Mouse (Mus musculus) layer of hippocampus, adult 11-12 months (tissue): ENCODE results near the gene Tas2r144.
A peak's percentile ranks its signal among the peaks of the same experiment; 100 is the strongest.

Experiments
- DNase-seq: peaks from one replicate; pipeline ENCODE4 v3.0.0; 2022; ENCODE audit warnings: low spot score

Tas2r144 gene

DNA sequence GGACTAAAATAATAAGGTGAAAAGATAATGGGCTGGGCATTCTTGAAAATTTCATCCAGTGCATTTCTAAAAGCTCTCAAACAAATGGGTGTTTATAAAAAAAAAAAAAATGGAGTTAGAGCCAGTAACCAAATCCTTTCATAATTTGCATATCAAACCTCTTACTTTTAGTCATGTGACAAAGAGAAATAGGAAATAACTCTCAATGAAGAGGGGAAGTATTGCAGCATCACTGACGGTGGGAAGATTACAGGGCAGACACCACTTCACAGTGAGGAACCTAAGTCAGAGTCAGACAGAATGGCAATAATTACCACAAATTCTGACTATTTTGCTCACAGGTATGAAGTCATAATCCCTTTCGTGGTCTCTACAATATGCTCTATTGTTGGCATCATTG is at the start of gene Tas2r144:
TSS of gene Tas2r144 (plus strand) at position 301 of the 400 bp plus-strand sequence.
- no peak for DNase-seq

GRCm38 (mm10) chr6:42182462-42182861 is 32.7 kb upstream of the Tas2r144 start:
- DNase-seq, result peak; percentile 20

- no peak for DNase-seq
Measured at GRCm38 (mm10) chr6:42186230-42186629, 28.9 kb upstream of the Tas2r144 start.

DNA sequence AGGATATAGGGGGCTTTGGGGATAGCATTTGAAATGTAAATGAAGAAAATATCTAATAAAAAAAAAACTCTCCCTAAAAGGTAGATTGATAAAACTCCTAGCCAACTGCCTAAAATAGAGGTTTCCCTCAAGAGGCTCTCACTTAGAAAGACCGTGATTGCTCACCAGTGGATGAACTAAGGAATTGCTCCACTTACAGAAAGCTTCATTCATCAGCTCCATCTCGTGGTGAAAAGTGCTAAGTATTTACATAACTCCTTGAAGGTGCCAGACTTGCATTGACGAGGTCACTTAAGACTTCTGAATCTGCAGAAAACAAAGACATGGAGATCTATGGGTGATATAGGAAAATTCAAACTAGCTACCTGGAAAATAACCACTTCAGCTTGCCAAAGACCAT is 17.4 kb upstream of the Tas2r144 start:
- peak; percentile 54 for DNase-seq

DNA sequence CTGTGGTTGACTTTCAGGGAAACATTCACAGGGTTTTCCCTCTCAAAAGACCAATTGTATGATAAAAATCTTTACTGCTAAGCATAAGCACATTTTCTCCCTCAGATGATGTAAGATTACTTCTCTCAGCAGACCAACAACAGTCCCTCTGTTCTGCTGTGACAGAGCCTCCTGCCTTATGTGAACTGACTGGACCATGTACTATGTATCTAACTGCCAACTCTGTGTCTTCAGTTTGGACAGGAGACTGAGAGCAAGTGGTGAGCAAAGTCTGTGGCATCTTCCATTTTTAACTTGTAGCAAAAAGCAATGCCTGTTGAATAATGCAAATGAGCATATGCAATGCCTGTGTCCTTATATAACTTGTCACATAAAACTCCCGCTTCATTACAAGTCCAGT is 15.6 kb upstream of the Tas2r144 start:
- DNase-seq, result no peak

DNA sequence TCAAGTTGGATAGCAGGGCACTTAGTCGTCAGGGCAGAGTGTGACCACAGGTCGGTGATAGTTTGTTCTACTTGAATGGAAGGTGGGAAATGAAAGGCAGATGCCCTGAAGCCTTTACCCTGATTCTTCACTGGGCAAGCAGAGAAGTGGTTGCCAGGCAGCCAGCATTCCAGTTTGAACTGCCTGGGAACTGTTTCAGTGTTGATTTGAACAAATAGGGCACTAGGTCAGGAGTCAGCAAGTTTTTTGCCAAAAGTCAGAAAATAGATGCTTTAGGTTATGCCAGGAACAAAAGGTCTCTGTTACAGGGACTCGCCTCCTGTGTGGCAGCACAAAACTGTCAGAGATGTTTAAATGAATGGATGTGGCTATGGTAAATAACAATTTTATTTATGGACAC is 7.2 kb downstream of the Tas2r144 start:
- DNase-seq, result no peak

GRCm38 (mm10) chr6:42225046-42225445 is 9.9 kb downstream of the Tas2r144 start:
- no peak for DNase-seq

DNA sequence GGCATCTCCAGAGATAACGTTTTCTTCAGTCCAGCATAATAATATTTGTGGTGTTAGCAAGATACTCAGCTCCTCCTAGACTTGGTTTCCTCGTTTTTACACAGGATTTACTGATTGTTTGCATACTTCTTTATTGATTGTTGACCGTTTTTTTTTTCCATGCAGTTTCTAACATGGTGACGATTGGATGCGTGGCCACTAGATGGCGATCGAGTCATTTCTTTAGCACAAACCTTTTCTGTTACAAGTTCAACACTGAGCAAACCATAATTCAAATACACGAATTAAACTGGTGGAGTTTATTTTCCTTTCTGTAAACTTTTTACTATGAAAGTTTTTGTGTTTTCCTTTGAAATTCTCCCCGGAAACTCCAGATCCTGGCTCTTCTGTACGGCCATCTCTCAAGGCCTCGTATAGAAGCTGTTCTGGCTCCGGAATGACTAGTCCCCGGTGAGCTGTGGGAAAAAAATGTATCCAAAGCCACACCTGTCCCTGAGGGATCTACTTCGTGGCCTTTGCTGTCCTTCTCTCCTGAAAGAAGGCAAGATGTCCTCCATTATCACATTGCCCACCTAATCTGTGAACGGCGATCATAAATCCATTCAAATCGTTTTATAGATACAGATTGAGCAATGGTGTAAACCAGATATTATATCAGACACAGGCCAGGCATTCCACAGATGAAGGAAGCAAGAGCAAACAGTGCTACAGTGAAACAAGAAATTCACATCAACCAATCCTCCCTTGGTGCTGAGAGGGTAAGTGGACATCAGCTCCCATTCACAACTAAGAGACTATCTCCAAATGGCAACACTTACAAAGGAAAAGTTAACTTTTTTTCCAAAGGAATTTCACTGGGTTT is 12.3 kb downstream of the Tas2r144 start:
- peak; percentile 73 for DNase-seq

GRCm38 (mm10) chr6:42229610-42230009 is 14.5 kb downstream of the Tas2r144 start:
- no peak for DNase-seq

DNA sequence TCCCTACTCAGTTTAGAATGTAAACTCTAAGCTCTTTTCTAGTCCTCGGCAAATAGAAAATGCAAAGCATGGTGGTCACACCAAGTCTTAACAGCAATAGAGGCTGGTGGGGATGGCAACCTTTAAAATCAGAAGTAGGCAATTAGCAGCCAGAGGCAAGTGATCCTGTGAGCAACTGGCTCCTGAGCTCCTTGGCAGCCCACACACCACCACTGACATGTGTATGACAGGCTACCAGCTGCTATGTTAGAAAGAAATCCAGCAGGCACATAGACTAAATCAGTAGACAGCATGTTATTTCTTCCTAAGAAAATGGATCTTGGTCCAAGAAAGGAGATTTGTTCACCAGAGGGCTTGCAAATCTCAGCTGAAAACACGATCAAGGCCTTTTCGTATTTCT is 16.1 kb downstream of the Tas2r144 start:
- peak; percentile 21 for DNase-seq

- no peak for DNase-seq
Measured at GRCm38 (mm10) chr6:42237276-42237805, 22.2 kb downstream of the Tas2r144 start.

GRCm38 (mm10) chr6:42241311-42242045 is 26.4 kb downstream of the Tas2r144 start:
- DNase-seq, result no peak

DNA sequence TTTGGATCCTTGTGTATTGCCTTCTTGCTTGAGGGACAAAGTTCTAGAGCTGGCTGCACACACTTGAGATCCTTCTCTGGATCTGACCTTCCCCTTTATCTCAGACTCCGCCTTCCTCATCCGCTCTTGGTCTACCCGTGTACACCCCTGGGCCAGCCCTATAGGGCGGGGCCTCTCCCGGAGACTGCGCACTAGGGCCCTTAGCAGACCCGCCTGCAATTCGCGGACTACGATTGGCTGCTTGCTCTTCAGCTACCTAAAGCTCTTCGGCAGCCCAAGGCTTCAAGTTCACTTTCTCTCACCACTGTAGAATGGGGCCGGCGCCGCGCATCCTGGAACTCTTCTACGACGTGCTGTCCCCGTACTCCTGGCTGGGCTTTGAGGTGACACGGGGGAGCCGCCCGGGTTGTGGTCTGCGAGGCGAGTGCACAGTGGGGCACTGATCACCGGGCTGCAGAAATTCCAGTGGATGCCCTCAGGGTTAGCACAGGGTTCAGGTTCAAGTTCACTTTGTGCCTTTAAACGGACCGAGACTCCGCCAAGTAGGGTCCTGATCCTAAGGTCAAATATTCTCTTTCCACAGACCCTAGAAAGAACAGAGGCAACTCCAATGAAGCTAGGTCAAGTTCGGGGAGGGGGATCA is 30.7 kb downstream of the Tas2r144 start, which contains the start of gene Gstk1:
TSS of gene Gstk1 (plus strand) at position 225 of the 643 bp plus-strand sequence.
- DNase-seq, result peak; percentile 68

DNA sequence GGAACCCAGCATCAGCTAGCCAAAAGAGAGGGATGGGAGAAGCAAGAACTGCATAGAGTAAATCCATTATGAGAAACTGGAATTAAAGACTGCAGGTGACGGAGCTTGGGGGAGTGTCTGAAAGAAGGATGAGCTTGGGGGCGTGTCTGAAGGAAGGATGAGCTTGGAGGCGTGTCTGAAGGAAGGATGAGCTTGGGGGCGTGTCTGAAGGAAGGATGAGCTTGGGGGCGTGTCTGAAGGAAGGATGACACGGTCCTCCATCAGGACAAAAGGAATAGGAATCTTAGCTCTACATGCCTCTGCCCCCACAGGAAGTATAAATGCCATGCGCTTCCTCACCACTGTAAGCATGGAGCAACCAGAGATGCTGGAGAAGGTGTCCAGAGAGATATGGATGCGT is 32.0 kb downstream of the Tas2r144 start:
- DNase-seq, result no peak

GRCm38 (mm10) chr6:42247981-42248380 is 32.9 kb downstream of the Tas2r144 start:
- DNase-seq, result no peak

- no peak for DNase-seq
Measured at GRCm38 (mm10) chr6:42251791-42252190, 36.7 kb downstream of the Tas2r144 start.

DNA sequence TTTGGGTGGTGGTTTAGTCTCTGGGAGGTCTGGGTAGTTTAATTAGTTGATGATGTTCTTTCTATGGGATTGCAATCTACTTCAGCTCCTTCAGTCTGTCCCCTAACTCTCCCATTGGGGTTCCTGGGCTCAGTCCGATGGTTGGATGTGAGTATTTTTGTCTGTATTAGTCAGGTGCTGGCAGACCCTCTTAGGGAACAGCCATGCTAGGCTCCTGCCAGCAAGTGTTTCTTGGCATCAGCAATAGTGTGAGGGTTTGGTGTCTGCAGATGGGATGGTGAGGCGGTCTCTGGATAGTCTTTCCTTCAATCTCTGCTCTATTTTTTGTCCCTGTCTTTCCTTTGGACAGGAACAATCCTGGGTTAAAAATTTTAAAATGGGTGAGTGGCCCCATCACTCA is 38.0 kb downstream of the Tas2r144 start:
- no peak for DNase-seq

DNA sequence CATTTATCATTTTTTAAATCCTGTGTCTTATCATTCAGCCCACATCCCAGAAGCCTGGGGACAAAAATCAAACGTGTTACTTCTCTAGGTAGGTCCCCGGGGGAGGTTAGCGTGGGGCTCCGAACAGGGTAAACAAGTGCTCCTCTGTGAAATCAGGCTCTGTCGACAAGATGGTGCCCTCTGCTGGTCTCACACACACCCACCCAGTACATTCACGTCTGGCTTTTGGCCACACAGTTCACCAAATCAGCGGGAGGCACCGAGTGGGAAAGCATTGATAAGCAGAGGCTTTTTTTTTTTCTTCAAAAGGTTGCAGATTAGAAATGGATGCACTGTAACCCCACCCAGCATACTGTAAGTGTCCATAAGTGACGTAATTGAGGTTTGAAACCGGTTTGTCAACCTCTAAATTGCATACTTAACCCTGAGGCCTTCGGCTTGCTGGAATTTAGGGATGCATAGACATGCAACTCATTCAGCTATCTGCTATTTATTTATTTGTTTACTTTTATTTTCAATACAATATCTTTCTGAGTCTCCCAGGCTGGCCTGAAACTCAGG is 42.3 kb downstream of the Tas2r144 start:
- peak; percentile 67 for DNase-seq

- no peak for DNase-seq
Measured at GRCm38 (mm10) chr6:42260430-42260829, 45.3 kb downstream of the Tas2r144 start.

DNA sequence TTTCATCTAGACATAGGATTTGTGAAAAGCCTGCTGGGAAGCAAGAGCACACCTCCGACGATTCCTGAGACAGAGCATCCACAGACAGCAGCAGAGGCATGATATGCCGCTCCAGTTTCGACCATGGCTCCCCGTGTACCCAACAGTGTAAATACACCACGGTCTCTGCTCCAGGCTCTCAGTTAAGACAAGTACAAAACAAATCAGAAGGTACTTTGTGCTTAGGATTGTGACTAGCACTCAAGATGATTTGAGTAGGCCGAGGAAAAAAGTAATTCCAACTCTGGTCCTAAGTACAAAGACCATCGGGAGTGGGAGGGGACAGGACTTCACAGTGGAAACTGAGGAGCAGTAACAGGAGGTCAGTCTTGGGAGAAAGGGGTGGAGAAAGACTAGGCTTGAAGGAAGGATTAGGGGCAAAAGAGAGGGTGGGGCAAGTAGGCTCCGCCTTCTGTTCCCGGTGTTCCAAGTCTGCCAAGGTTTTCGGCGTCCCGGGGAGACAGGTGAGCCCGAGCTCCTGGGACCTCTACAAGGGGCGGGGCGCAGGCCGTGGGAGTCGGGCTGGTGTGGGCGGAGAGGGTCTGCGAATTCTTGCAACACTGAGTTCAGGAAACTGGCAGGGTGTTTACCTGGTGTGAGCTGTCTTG is 46.5 kb downstream of the Tas2r144 start, which contains the start of gene Tmem139:
TSS of gene Tmem139 (plus strand) at position 447 of the 647 bp plus-strand sequence.
- no peak for DNase-seq

DNA sequence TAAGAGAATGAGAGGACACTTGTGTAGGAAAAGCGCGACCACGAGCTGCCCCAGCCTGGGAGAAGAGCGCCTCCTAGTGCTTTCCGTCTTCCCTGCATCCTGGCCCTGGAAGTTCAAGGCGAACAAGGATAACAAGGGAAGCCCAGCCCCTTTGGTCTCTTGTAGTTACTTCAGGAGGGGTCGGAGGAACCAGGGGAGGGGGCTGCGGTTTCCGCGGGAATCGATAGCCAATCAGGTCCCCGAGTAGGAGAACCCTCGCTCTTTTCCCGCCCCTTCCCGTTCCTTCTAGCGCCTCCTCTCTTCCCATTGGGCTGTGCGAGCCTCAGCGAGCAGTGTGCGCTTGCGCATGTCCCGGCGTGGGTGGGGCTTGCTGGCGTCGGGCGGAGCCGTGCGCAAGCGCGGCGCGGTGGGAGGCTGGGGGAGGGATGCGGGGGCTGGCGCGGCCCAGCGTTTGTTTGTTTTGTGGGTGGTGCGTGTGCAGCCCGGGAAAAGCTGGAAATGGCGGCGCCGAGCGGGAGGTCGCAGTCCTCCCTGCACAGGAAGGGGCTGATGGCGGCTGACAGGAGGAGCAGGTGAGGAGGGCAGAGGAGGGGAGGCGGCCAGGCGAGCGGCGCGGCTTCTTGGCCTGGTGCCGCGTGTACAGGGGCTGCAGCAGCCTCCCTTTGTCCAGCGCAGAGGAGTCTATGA is 49.6 kb downstream of the Tas2r144 start, which contains the start of gene Casp2:
TSS of gene Casp2 (plus strand) at position 360 of the 687 bp plus-strand sequence.
- DNase-seq, result peak; percentile 98
